Mouse (Mus musculus) hindbrain, embryonic 14.5 days (tissue): ENCODE results near the gene Emilin3. TPM values are rescaled to one million over a fixed set of nuclear protein-coding genes. Genes with fewer than 3 reads are reported as not detected.
A peak's percentile ranks its signal among the peaks of the same experiment; 100 is the strongest.

Experiments
- ATAC-seq: fragments of 200-750 bp; cut with Nextera tagmentation; 2 replicates; pipeline ENCODE4 v1.8.0; 2017; ENCODE audit warnings: moderate number of reproducible peaks, mild to moderate bottlenecking, moderate TSS enrichment, moderate library complexity; ENCODE audit not compliant: low FRiP score
- DNase-seq: peaks from one replicate; pipeline ENCODE4 v3.0.0-alpha.2; 2015; ENCODE audit warnings: low spot score
- H3K27ac ChIP-seq: fragments of 300-500 bp; sonication (generic); 2 replicates; pipeline ENCODE4 v1.5.1; 2014; ENCODE audit warnings: mild to moderate bottlenecking, moderate library complexity
- H3K27me3 ChIP-seq: fragments of 300-500 bp; sonication (generic); 2 replicates; pipeline ENCODE4 v1.6.1; 2014; ENCODE audit warnings: mild to moderate bottlenecking, low read length, mixed read lengths; ENCODE audit not compliant: control insufficient read depth, insufficient read depth
- H3K36me3 ChIP-seq: fragments of 300-500 bp; sonication (generic); replicated peaks from 2 replicates; pipeline ENCODE4 v1.6.1; 2014; ENCODE audit not compliant: control insufficient read depth, insufficient read depth
- H3K4me1 ChIP-seq: fragments of 300-500 bp; sonication (generic); replicated peaks from 2 replicates; pipeline ENCODE4 v1.6.1; 2014; ENCODE audit warnings: antibody characterized with exemption, low read length, mixed read lengths; ENCODE audit not compliant: control insufficient read depth, insufficient read depth
- H3K4me2 ChIP-seq: fragments of 300-500 bp; sonication (generic); replicated peaks from 2 replicates; pipeline ENCODE4 v1.6.1; 2014; ENCODE audit warnings: mild to moderate bottlenecking, moderate library complexity
- H3K4me3 ChIP-seq: fragments of 300-500 bp; sonication (generic); replicated peaks from 2 replicates; pipeline ENCODE4 v1.5.1; 2014; ENCODE audit warnings: mild to moderate bottlenecking, low read length
- H3K9ac ChIP-seq: fragments of 300-500 bp; sonication (generic); 2 replicates; pipeline ENCODE4 v1.6.1; 2014
- H3K9me3 ChIP-seq: fragments of 300-500 bp; sonication (generic); 2 replicates; pipeline ENCODE4 v1.6.1; 2016; ENCODE audit warnings: low read length; ENCODE audit not compliant: control insufficient read depth
- WGBS: fragments of 180-500 bp; shearing (Covaris S2); extraction: QIAGEN DNeasy Blood & Tissue Kit; methylation state at CpG from one replicate; pipeline ENCODE4 v1.1.7; 2014; 5-methylcytosine and 5-hydroxymethylcytosine counted together
- polyA plus RNA-seq: library from polyadenylated mRNA; unstranded; fragments of >200 nt; fragmentation: Nextera tagmentation; extraction: Ambion mirVana; gene quantifications from 2 replicates; pipeline ENCODE4 v1.2.1, GENCODE M21; 2014

Gene Emilin3
- polyA plus RNA-seq, 1 experiment from 2014 or later: 0.55 TPM

- no peaks in the 10 kb centered on the region for H3K9me3 ChIP-seq
- H3K27me3 ChIP-seq: peaks cover 8% of the 10 kb centered on the region
- DNase-seq (no peak), ATAC-seq (no peak)
- H3K4me1 ChIP-seq: 0 out of 2 replicates have a peak, but pooled peaks cover 6% of the 10 kb centered on the region
- 82% methylated on average over 4 of the region's 4 CpGs for WGBS
- no peak overlapping the region for H3K4me3 ChIP-seq
- H3K9ac ChIP-seq: no peak overlapping the region
- no peaks in the 10 kb centered on the region for H3K36me3 ChIP-seq
- H3K27ac ChIP-seq: no peak overlapping the region
- no peak overlapping the region for H3K4me2 ChIP-seq
Measured at GRCm38 (mm10) chr2:160883912-160884311, 28.2 kb downstream of the Emilin3 start.

- H3K4me1 ChIP-seq: no peaks in the 10 kb centered on the region
- H3K9ac ChIP-seq: no peak overlapping the region
- H3K4me3 ChIP-seq: no peak overlapping the region
- ATAC-seq (no peak), DNase-seq (no peak)
- H3K9me3 ChIP-seq: no peaks in the 10 kb centered on the region
- H3K4me2 ChIP-seq: no peak overlapping the region
- 70% methylated on average over 5 of the region's 5 CpGs for WGBS
- H3K27me3 ChIP-seq: no peaks in the 10 kb centered on the region
- no peaks in the 10 kb centered on the region for H3K36me3 ChIP-seq
- no peak overlapping the region for H3K27ac ChIP-seq
Measured at GRCm38 (mm10) chr2:160882436-160882835, 29.7 kb downstream of the Emilin3 start.

- WGBS: 56% methylated on average over 6 of the region's 6 CpGs
- ATAC-seq (no peak), DNase-seq (no peak)
- Histone ChIP-seq H3K27me3 (no peaks in the 10 kb centered on the region), H3K4me3 (no peak overlapping the region), H3K36me3 (no peaks in the 10 kb centered on the region), H3K9ac (no peak overlapping the region), H3K27ac (no peak overlapping the region), H3K4me1 (no peaks in the 10 kb centered on the region), H3K4me2 (no peak overlapping the region), H3K9me3 (no peaks in the 10 kb centered on the region)
Measured at GRCm38 (mm10) chr2:160881462-160882101, 30.5 kb downstream of the Emilin3 start.

DNA sequence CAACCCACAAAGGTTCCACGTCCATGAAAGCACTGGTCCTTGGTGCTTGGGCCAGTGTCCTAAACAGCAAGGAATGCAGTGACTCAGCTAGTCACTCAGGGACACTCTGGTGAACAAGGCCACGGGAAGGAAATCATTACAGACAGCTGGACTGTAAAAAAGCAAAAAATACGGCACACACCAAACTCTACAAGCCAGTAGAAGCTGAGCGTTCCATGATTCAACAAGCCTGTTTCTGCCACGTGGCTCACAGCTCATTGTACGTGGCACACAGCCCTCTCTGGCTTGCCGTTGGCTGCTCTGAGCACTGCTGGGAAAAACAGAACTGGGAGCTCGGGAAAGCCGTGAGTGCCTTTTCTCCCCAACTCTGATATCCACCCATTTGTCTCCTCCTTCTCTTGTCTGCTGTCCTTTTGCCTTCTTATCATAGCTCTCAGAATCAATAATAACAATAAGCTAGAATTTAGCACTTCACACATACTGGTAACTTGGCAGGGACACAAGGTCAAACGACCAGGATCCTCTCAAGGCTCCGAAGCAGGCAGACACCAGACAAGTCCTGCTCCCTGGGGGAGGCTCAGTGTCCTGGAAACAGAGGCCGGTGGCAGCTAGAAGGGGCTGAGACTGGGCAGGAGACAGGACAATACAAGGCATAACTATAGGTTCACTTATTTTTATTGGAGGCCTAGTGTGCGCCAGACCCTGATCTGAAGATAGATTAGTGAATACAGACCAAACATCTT is 31.5 kb downstream of the Emilin3 start, which contains the start of gene Lpin3:
Gene Lpin3, plus strand, starts transcription at position 218 of the 743 bp plus-strand sequence.
- Histone ChIP-seq H3K4me2 (no peak within 1 kb of the TSS), H3K36me3 (no peaks in the 10 kb centered on the region), H3K27ac (no peak within 1 kb of the TSS), H3K9me3 (no peaks in the 10 kb centered on the region), H3K27me3 (no peaks in the 10 kb centered on the region), H3K9ac (no peak within 1 kb of the TSS), H3K4me3 (no peak within 1 kb of the TSS), H3K4me1 (no peaks in the 10 kb centered on the region)
- WGBS: 70% methylated on average over 13 of the region's 13 CpGs
- ATAC-seq (no peak), DNase-seq (no peak)

DNA sequence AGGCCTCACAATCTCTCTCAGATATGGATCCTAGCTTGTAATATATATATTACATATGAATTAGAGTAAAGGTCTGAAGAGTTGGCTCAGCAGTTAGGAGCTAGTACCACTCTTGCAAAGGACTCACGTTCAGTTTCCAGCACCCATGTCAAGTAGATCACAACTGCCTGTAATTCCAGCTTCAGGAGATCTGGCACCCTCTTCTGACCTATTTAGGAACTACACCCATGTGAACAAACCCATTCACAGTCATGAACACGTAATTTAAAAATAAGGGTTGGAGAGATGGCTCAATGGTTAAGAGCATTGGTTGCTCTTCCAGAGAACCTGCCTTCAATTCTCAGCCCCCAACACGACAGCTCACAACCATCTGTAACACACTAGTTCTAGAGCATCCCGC is 36.0 kb downstream of the Emilin3 start:
- Histone ChIP-seq H3K4me1 (peaks cover 5% of the 10 kb centered on the region), H3K9ac (no peak overlapping the region), H3K4me2 (no peak overlapping the region), H3K9me3 (no peaks in the 10 kb centered on the region), H3K27me3 (no peaks in the 10 kb centered on the region), H3K4me3 (no peak overlapping the region), H3K36me3 (no peaks in the 10 kb centered on the region), H3K27ac (no peak overlapping the region)
- no peak for DNase-seq
- WGBS: 84% methylated on average over 4 of the region's 4 CpGs
- no peak for ATAC-seq

GRCm38 (mm10) chr2:160874231-160874877 is 37.8 kb downstream of the Emilin3 start:
- Histone ChIP-seq H3K4me2 (no peak overlapping the region), H3K4me1 (peaks cover 6% of the 10 kb centered on the region), H3K36me3 (no peaks in the 10 kb centered on the region), H3K9ac (no peak overlapping the region), H3K4me3 (no peak overlapping the region), H3K27me3 (no peaks in the 10 kb centered on the region), H3K9me3 (no peaks in the 10 kb centered on the region), H3K27ac (no peak overlapping the region)
- ATAC-seq (no peak), DNase-seq (no peak)
- 83% methylated on average over 5 of the region's 5 CpGs for WGBS

- Histone ChIP-seq H3K4me3 (peak within 1 kb of the TSS; percentile 89), H3K9me3 (no peaks in the 10 kb centered on the region), H3K36me3 (no peaks in the 10 kb centered on the region), H3K27me3 (no peaks in the 10 kb centered on the region), H3K4me2 (peak within 1 kb of the TSS; percentile 69), H3K27ac (peak within 1 kb of the TSS; percentile 99), H3K4me1 (peaks cover 6% of the 10 kb centered on the region), H3K9ac (peak within 1 kb of the TSS; percentile 99)
- DNase-seq: peak; percentile 96
- ATAC-seq: peak; percentile 97
- WGBS: under 1% methylated on average over 48 of the region's 48 CpGs
Measured at GRCm38 (mm10) chr2:160872890-160873382, 39.2 kb downstream of the Emilin3 start, which contains the start of gene Zhx3. Gene Zhx3, minus strand, starts transcription at chr2:160872998.

DNA sequence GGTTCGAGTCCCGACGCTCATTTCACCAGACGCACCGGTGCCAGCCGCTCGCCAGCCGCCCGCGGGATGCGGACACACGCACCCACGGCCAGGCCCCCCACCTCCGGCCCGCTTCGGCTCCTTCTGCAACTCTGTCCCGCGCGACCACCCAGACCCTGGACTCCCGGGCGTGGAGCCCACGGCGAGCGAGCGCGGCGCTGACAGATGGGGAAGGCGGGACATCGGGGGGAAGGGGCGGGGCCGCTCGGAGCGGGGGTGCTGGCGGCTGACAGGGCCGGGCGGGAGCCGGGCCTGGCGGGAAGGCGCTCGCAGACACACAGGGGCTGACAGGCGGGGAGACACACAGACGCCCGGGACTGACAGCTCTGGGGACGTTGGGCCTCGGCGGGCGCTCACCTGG is 39.7 kb downstream of the Emilin3 start:
- ATAC-seq: peak; percentile 90
- under 1% methylated on average over 35 of the region's 47 CpGs for WGBS
- Histone ChIP-seq H3K27ac (peak overlapping the region; percentile 99), H3K4me3 (peak overlapping the region; percentile 89), H3K4me1 (peaks cover 6% of the 10 kb centered on the region), H3K36me3 (no peaks in the 10 kb centered on the region), H3K9me3 (no peaks in the 10 kb centered on the region), H3K27me3 (no peaks in the 10 kb centered on the region), H3K9ac (peak overlapping the region; percentile 99), H3K4me2 (peak overlapping the region; percentile 69)
- DNase-seq: peak; percentile 68

GRCm38 (mm10) chr2:160871310-160871709 is 40.8 kb downstream of the Emilin3 start:
- DNase-seq (no peak), ATAC-seq (no peak)
- Histone ChIP-seq H3K9me3 (no peaks in the 10 kb centered on the region), H3K4me2 (peak overlapping the region; percentile 36), H3K36me3 (no peaks in the 10 kb centered on the region), H3K4me1 (peaks cover 6% of the 10 kb centered on the region), H3K27ac (no peak overlapping the region), H3K4me3 (peak overlapping the region; percentile 3; the same call in 1 of the 2 replicates), H3K27me3 (no peaks in the 10 kb centered on the region), H3K9ac (no peak overlapping the region)
- WGBS: 83% methylated on average over 3 of the region's 3 CpGs
